Mouse (Mus musculus) lung, postnatal 0 days (tissue): ENCODE data around the gene Dok1. TPM values are rescaled to one million over a fixed set of nuclear protein-coding genes. Genes with fewer than 3 reads are reported as not detected.

Experiments
- ATAC-seq: fragments of 200-750 bp; cut with Nextera tagmentation; 2 replicates; pipeline ENCODE4 v1.8.0; 2017; ENCODE audit warnings: moderate library complexity
- DNase-seq: peaks from one replicate; pipeline ENCODE4 v3.0.0-alpha.2; 2016; ENCODE audit warnings: low spot score
- H3K27ac ChIP-seq: fragments of 300-500 bp; sonication (generic); 2 replicates; pipeline ENCODE4 v1.5.1; 2014; ENCODE audit warnings: antibody characterized with exemption, mild to moderate bottlenecking, low read length, mixed read lengths
- H3K27me3 ChIP-seq: fragments of 300-500 bp; sonication (generic); replicated peaks from 2 replicates; pipeline ENCODE4 v1.6.1; 2014; ENCODE audit warnings: low read length, mixed read lengths; ENCODE audit not compliant: insufficient read depth
- H3K36me3 ChIP-seq: fragments of 300-500 bp; sonication (generic); 2 replicates; pipeline ENCODE4 v1.6.1; 2014; ENCODE audit warnings: low read length, mixed read lengths; ENCODE audit not compliant: insufficient read depth
- H3K4me1 ChIP-seq: fragments of 300-500 bp; sonication (generic); 2 replicates; pipeline ENCODE4 v1.6.1; 2014; ENCODE audit warnings: antibody characterized with exemption, low read depth, low read length, mixed read lengths; ENCODE audit not compliant: insufficient read depth
- H3K4me2 ChIP-seq: fragments of 300-500 bp; sonication (generic); replicated peaks from 2 replicates; pipeline ENCODE4 v1.6.1; 2014; ENCODE audit warnings: low read depth, mild to moderate bottlenecking, low read length, moderate library complexity, mixed read lengths
- H3K4me3 ChIP-seq: fragments of 300-500 bp; sonication (generic); 2 replicates; pipeline ENCODE4 v1.5.1; 2014; ENCODE audit warnings: low read depth, low read length
- H3K9ac ChIP-seq: fragments of 300-500 bp; sonication (generic); replicated peaks from 2 replicates; pipeline ENCODE4 v1.6.1; 2014; ENCODE audit warnings: low read depth, mild to moderate bottlenecking
- H3K9me3 ChIP-seq: fragments of 300-500 bp; sonication (generic); 2 replicates; pipeline ENCODE4 v1.6.1; 2016; ENCODE audit warnings: low read length, mixed read lengths
- CTCF ChIP-seq: IDR thresholded peaks from 2 replicates; pipeline ENCODE4 v1.5.1; 2016; ENCODE audit warnings: antibody characterized with exemption, mild to moderate bottlenecking
- EP300 ChIP-seq: IDR thresholded peaks from 2 replicates; pipeline ENCODE4 v1.6.1; 2016; ENCODE audit warnings: antibody characterized with exemption, mild to moderate bottlenecking, control low read depth
- WGBS: fragments of 180-500 bp; shearing (Covaris S2); extraction: QIAGEN DNeasy Blood & Tissue Kit; methylation state at CpG from one replicate; pipeline ENCODE4 v1.1.7; 2014; 5-methylcytosine and 5-hydroxymethylcytosine counted together
- polyA plus RNA-seq: library from polyadenylated mRNA; unstranded; fragments of >200 nt; fragmentation: Nextera tagmentation; extraction: Ambion mirVana; gene quantifications from 2 replicates; pipeline ENCODE4 v1.2.1, GENCODE M21; 2015

Gene Dok1
- polyA plus RNA-seq, 1 experiment from 2014 or later, result 23.3 TPM

DNA sequence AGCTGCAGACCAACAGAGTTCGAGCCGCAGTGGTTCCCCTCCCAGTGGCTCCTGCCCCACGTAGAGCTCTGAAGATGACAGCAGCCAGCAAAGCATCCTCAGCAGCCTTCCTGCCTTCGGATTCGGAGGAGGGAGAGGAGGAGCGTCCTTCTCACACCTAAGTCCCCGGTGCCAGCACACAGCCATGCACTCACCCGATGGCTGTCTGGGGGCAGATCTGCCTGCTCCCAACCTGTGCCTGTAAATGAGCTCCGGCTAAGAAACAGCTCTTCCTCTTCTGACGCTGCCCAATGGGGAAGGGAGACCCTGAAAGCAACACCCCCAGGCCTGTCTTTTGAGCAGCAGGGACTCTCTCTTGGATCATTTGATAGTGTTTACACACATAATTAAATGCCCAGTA is 3.5 kb downstream of the Dok1 start:
- no peak for ATAC-seq
- DNase-seq, result no peak
- TF ChIP-seq EP300 (no peak), CTCF (no peak)
- no peaks in the 10 kb centered on the region for H3K27me3 ChIP-seq
- peaks cover 8% of the 10 kb centered on the region; the same call in 1 of the 2 replicates for H3K4me1 ChIP-seq
- WGBS, result 49% methylated on average over 10 of the region's 10 CpGs
- no peak overlapping the region for H3K4me2 ChIP-seq
- no peaks in the 10 kb centered on the region for H3K36me3 ChIP-seq
- no peaks in the 10 kb centered on the region for H3K9me3 ChIP-seq
- H3K27ac ChIP-seq, result no peak overlapping the region
- H3K4me3 ChIP-seq, result no peak overlapping the region
- H3K9ac ChIP-seq, result no peak overlapping the region

- H3K9me3 ChIP-seq, result no peaks in the 10 kb centered on the region
- no peaks in the 10 kb centered on the region for H3K36me3 ChIP-seq
- TF ChIP-seq EP300, result peak; percentile 38; the same call in 1 of the 2 replicates
- TF ChIP-seq CTCF, result no peak
- ATAC-seq, result peak; percentile 80
- H3K4me1 ChIP-seq, result peaks cover 5% of the 10 kb centered on the region; the same call in 1 of the 2 replicates
- no peak overlapping the region for H3K4me3 ChIP-seq
- 21% methylated on average over 7 of the region's 9 CpGs for WGBS
- H3K9ac ChIP-seq, result no peak overlapping the region
- DNase-seq, result peak; percentile 64
- no peaks in the 10 kb centered on the region for H3K27me3 ChIP-seq
- H3K27ac ChIP-seq, result peak overlapping the region; percentile 28; the same call in 1 of the 2 replicates
- no peak overlapping the region for H3K4me2 ChIP-seq
Measured at GRCm38 (mm10) chr6:83027706-83028105, 5.6 kb downstream of the Dok1 start.

DNA sequence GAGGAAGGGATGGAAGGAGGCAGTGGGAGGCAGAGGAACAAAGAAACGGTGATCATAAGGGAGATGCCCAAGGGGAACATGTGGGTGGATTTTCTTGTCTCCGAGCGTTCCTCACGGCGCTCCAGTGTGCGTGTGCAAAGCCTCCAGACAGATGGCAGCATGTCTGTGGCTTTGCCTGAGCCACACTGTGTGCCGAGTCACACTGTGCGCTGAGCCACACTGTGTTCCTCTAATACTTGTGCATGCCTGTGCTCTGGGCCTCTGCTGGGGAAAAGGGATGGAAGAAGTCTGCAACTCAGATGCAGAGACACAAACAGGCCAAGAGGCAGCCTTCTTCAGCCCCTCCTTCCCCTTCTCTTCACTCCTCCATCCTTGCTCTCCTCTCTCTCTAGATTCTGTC is 6.0 kb downstream of the Dok1 start:
- Histone ChIP-seq H3K4me2 (no peak overlapping the region), H3K4me3 (no peak overlapping the region), H3K9ac (no peak overlapping the region), H3K4me1 (peaks cover 2% of the 10 kb centered on the region; the same call in 1 of the 2 replicates), H3K9me3 (no peaks in the 10 kb centered on the region), H3K27me3 (no peaks in the 10 kb centered on the region), H3K36me3 (no peaks in the 10 kb centered on the region), H3K27ac (peak overlapping the region; percentile 28; the same call in 1 of the 2 replicates)
- no peak for ATAC-seq
- TF ChIP-seq CTCF (no peak), EP300 (no peak)
- DNase-seq, result no peak
- WGBS, result 73% methylated on average over 8 of the region's 8 CpGs

GRCm38 (mm10) chr6:83025221-83025620 is 8.1 kb downstream of the Dok1 start:
- H3K4me3 ChIP-seq, result no peak overlapping the region
- no peak overlapping the region for H3K27ac ChIP-seq
- no peaks in the 10 kb centered on the region for H3K27me3 ChIP-seq
- ATAC-seq (no peak), DNase-seq (no peak)
- WGBS, result 87% methylated on average over 4 of the region's 4 CpGs
- H3K9me3 ChIP-seq, result no peaks in the 10 kb centered on the region
- H3K4me2 ChIP-seq, result no peak overlapping the region
- H3K4me1 ChIP-seq, result no peaks in the 10 kb centered on the region
- TF ChIP-seq EP300, result no peak
- TF ChIP-seq CTCF, result no peak
- H3K36me3 ChIP-seq, result no peaks in the 10 kb centered on the region
- no peak overlapping the region for H3K9ac ChIP-seq

- H3K9me3 ChIP-seq, result no peaks in the 10 kb centered on the region
- H3K9ac ChIP-seq, result no peak overlapping the region
- no peak for DNase-seq
- no peak overlapping the region for H3K27ac ChIP-seq
- H3K4me1 ChIP-seq, result no peaks in the 10 kb centered on the region
- H3K27me3 ChIP-seq, result no peaks in the 10 kb centered on the region
- 59% methylated on average over 4 of the region's 4 CpGs for WGBS
- no peak overlapping the region for H3K4me3 ChIP-seq
- H3K36me3 ChIP-seq, result no peaks in the 10 kb centered on the region
- no peak for ATAC-seq
- H3K4me2 ChIP-seq, result no peak overlapping the region
- no peak for TF ChIP-seq CTCF
- no peak for TF ChIP-seq EP300
Measured at GRCm38 (mm10) chr6:83024421-83024820, 8.8 kb downstream of the Dok1 start.

- TF ChIP-seq EP300, result no peak
- Histone ChIP-seq H3K4me2 (no peak overlapping the region), H3K4me1 (no peaks in the 10 kb centered on the region), H3K9ac (no peak overlapping the region), H3K4me3 (no peak overlapping the region), H3K9me3 (no peaks in the 10 kb centered on the region), H3K36me3 (no peaks in the 10 kb centered on the region), H3K27ac (no peak overlapping the region), H3K27me3 (no peaks in the 10 kb centered on the region)
- DNase-seq, result no peak
- ATAC-seq, result no peak
- 86% methylated on average over 2 of the region's 2 CpGs for WGBS
Measured at GRCm38 (mm10) chr6:83023786-83024185, 9.5 kb downstream of the Dok1 start.

GRCm38 (mm10) chr6:83023008-83023407 is 10.3 kb downstream of the Dok1 start:
- ATAC-seq (no peak), DNase-seq (no peak)
- Histone ChIP-seq H3K4me2 (no peak overlapping the region), H3K9me3 (no peaks in the 10 kb centered on the region), H3K4me1 (no peaks in the 10 kb centered on the region), H3K4me3 (no peak overlapping the region), H3K36me3 (no peaks in the 10 kb centered on the region), H3K27me3 (no peaks in the 10 kb centered on the region), H3K27ac (no peak overlapping the region), H3K9ac (no peak overlapping the region)
- WGBS, result 84% methylated on average over 9 of the region's 9 CpGs
- no peak for TF ChIP-seq EP300
- TF ChIP-seq CTCF, result no peak
